Mouse (Mus musculus): ENCODE measurements around the gene Ptges. TPM values are rescaled to one million over a fixed set of nuclear protein-coding genes. Genes with fewer than 3 reads are reported as not detected.
A peak's percentile ranks its signal among the peaks of the same experiment; 100 is the strongest.
"Not testable (repeated sequence)": the region's sequence is repeated elsewhere in the genome, so short reads cannot be mapped to it uniquely, and the experiment has no call there.

The Ptges gene
- polyA plus RNA-seq, 1 experiment from 2014 or later = 2.8 TPM

- Histone ChIP-seq H3K27me3 (replicated peaks) (no peaks in the 10 kb centered on the region), H3K4me2 (replicated peaks) (no peak overlapping the region), H3K9me3 (no peaks in the 10 kb centered on the region), H3K4me1 (replicated peaks) (peaks cover 17% of the 10 kb centered on the region), H3K4me3 (replicated peaks) (no peak overlapping the region), H3K27ac (peak overlapping the region; percentile 61), H3K36me3 (no peaks in the 10 kb centered on the region), H3K9ac (no peak overlapping the region)
- WGBS = 58% methylated on average over 9 of the region's 9 CpGs
- no peak; the same call in 1 of the 2 replicates for ATAC-seq
Measured at GRCm38 (mm10) chr2:30927151-30927781, 2.4 kb downstream of the Ptges start.

- no peak for ATAC-seq
- H3K27ac ChIP-seq = peak overlapping the region; percentile 24; the same call in 1 of the 2 replicates
- WGBS = 57% methylated on average over 4 of the region's 4 CpGs
Measured at GRCm38 (mm10) chr2:30926381-30926780, 3.3 kb downstream of the Ptges start.

GRCm38 (mm10) chr2:30925181-30925580 lies 4.5 kb downstream of the Ptges start:
- no peak overlapping the region for H3K4me3 ChIP-seq (replicated peaks)
- H3K4me2 ChIP-seq (replicated peaks) = no peak overlapping the region
- no peak overlapping the region for H3K9ac ChIP-seq
- H3K27ac ChIP-seq = no peak overlapping the region
- ATAC-seq = no peak
- peaks cover 17% of the 10 kb centered on the region for H3K4me1 ChIP-seq (replicated peaks)
- no peaks in the 10 kb centered on the region for H3K27me3 ChIP-seq (replicated peaks)
- H3K9me3 ChIP-seq = no peaks in the 10 kb centered on the region
- 78% methylated on average over 4 of the region's 4 CpGs for WGBS
- H3K36me3 ChIP-seq = no peaks in the 10 kb centered on the region

More at GRCm38 (mm10) chr2:30926381-30926780, 3.3 kb downstream of the Ptges start:
- Histone ChIP-seq H3K9me3 (no peaks in the 10 kb centered on the region), H3K4me3 (replicated peaks) (no peak overlapping the region), H3K9ac (no peak overlapping the region), H3K4me2 (replicated peaks) (no peak overlapping the region), H3K27me3 (replicated peaks) (no peaks in the 10 kb centered on the region), H3K36me3 (no peaks in the 10 kb centered on the region), H3K4me1 (replicated peaks) (peaks cover 17% of the 10 kb centered on the region)

GRCm38 (mm10) chr2:30923099-30923498 lies 6.6 kb downstream of the Ptges start:
- Histone ChIP-seq H3K27ac (no peak overlapping the region), H3K4me2 (replicated peaks) (no peak overlapping the region), H3K9me3 (no peaks in the 10 kb centered on the region), H3K27me3 (replicated peaks) (no peaks in the 10 kb centered on the region), H3K9ac (no peak overlapping the region), H3K4me1 (replicated peaks) (peaks cover 18% of the 10 kb centered on the region; the same call in 1 of the 2 replicates), H3K36me3 (no peaks in the 10 kb centered on the region), H3K4me3 (replicated peaks) (no peak overlapping the region)
- WGBS = 65% methylated on average over 3 of the region's 3 CpGs
- no peak for ATAC-seq

GRCm38 (mm10) chr2:30920216-30920615 lies 9.4 kb downstream of the Ptges start:
- Histone ChIP-seq H3K4me2 (replicated peaks) (no peak overlapping the region), H3K27me3 (replicated peaks) (no peaks in the 10 kb centered on the region), H3K9me3 (no peaks in the 10 kb centered on the region), H3K4me1 (replicated peaks) (peaks cover 13% of the 10 kb centered on the region; the same call in 1 of the 2 replicates), H3K9ac (no peak overlapping the region), H3K4me3 (replicated peaks) (no peak overlapping the region), H3K36me3 (no peaks in the 10 kb centered on the region), H3K27ac (no peak overlapping the region)
- peak; percentile 86 for ATAC-seq
- WGBS = 34% methylated on average over 7 of the region's 7 CpGs

- Histone ChIP-seq H3K9me3 (no peaks in the 10 kb centered on the region), H3K4me1 (replicated peaks) (peaks cover 13% of the 10 kb centered on the region; the same call in 1 of the 2 replicates), H3K36me3 (no peaks in the 10 kb centered on the region), H3K4me3 (replicated peaks) (no peak overlapping the region), H3K9ac (no peak overlapping the region), H3K27me3 (replicated peaks) (no peaks in the 10 kb centered on the region), H3K4me2 (replicated peaks) (no peak overlapping the region), H3K27ac (no peak overlapping the region)
- WGBS = 33% methylated on average over 8 of the region's 8 CpGs
- peak; percentile 48; the same call in 1 of the 2 replicates for ATAC-seq
Measured at GRCm38 (mm10) chr2:30918780-30919329, 10.8 kb downstream of the Ptges start.

- ATAC-seq = no peak
- Histone ChIP-seq H3K9me3 (no peaks in the 10 kb centered on the region), H3K4me1 (replicated peaks) (peaks cover 16% of the 10 kb centered on the region; the same call in 1 of the 2 replicates), H3K27me3 (replicated peaks) (no peaks in the 10 kb centered on the region), H3K9ac (no peak overlapping the region), H3K36me3 (no peaks in the 10 kb centered on the region), H3K4me3 (replicated peaks) (no peak overlapping the region), H3K27ac (no peak overlapping the region), H3K4me2 (replicated peaks) (no peak overlapping the region)
- 55% methylated on average over 6 of the region's 6 CpGs for WGBS
Measured at GRCm38 (mm10) chr2:30918126-30918525, 11.5 kb downstream of the Ptges start.

- no peak for ATAC-seq
- Histone ChIP-seq H3K4me1 (replicated peaks) (peaks cover 21% of the 10 kb centered on the region), H3K9ac (no peak overlapping the region), H3K4me3 (replicated peaks) (no peak overlapping the region), H3K27ac (no peak overlapping the region), H3K4me2 (replicated peaks) (no peak overlapping the region), H3K36me3 (no peaks in the 10 kb centered on the region), H3K27me3 (replicated peaks) (no peaks in the 10 kb centered on the region), H3K9me3 (no peaks in the 10 kb centered on the region)
- 85% methylated on average over 7 of the region's 7 CpGs for WGBS
Measured at GRCm38 (mm10) chr2:30917649-30918048, 12.0 kb downstream of the Ptges start.

GRCm38 (mm10) chr2:30915933-30916332 lies 13.7 kb downstream of the Ptges start:
- 73% methylated on average over 6 of the region's 6 CpGs for WGBS
- not testable (repeated sequence) for H3K4me3 ChIP-seq (replicated peaks); H3K9ac ChIP-seq; H3K9me3 ChIP-seq; H3K36me3 ChIP-seq; H3K27me3 ChIP-seq (replicated peaks); ATAC-seq; H3K27ac ChIP-seq; H3K4me2 ChIP-seq (replicated peaks)
- peaks cover 25% of the 10 kb centered on the region for H3K4me1 ChIP-seq (replicated peaks)

- Histone ChIP-seq H3K9me3 (no peaks in the 10 kb centered on the region), H3K27me3 (replicated peaks) (no peaks in the 10 kb centered on the region), H3K27ac (no peak overlapping the region), H3K4me1 (replicated peaks) (peaks cover 25% of the 10 kb centered on the region), H3K9ac (no peak overlapping the region), H3K4me3 (replicated peaks) (no peak overlapping the region), H3K4me2 (replicated peaks) (no peak overlapping the region), H3K36me3 (no peaks in the 10 kb centered on the region)
- ATAC-seq = no peak
- 86% methylated on average over 5 of the region's 5 CpGs for WGBS
Measured at GRCm38 (mm10) chr2:30915376-30915775, 14.3 kb downstream of the Ptges start.

- Histone ChIP-seq H3K4me2 (replicated peaks) (no peak overlapping the region), H3K27ac (no peak overlapping the region), H3K9ac (no peak overlapping the region), H3K4me3 (replicated peaks) (no peak overlapping the region), H3K36me3 (no peaks in the 10 kb centered on the region), H3K4me1 (replicated peaks) (peaks cover 24% of the 10 kb centered on the region), H3K9me3 (no peaks in the 10 kb centered on the region), H3K27me3 (replicated peaks) (no peaks in the 10 kb centered on the region)
- no peak for ATAC-seq
- WGBS = 75% methylated on average over 3 of the region's 3 CpGs
Measured at GRCm38 (mm10) chr2:30914836-30915235, 14.8 kb downstream of the Ptges start.

- Histone ChIP-seq H3K4me3 (replicated peaks) (no peak overlapping the region), H3K4me2 (replicated peaks) (no peak overlapping the region), H3K9ac (no peak overlapping the region), H3K36me3 (no peaks in the 10 kb centered on the region), H3K4me1 (replicated peaks) (peaks cover 12% of the 10 kb centered on the region; the same call in 1 of the 2 replicates), H3K27ac (no peak overlapping the region), H3K27me3 (replicated peaks) (no peaks in the 10 kb centered on the region), H3K9me3 (no peaks in the 10 kb centered on the region)
- WGBS = 81% methylated on average over 8 of the region's 8 CpGs
- ATAC-seq = no peak
Measured at GRCm38 (mm10) chr2:30913022-30913421, 16.6 kb downstream of the Ptges start.

- 44% methylated on average over 4 of the region's 4 CpGs for WGBS
- no peak for ATAC-seq
Measured at GRCm38 (mm10) chr2:30912291-30912773, 17.3 kb downstream of the Ptges start.

More at GRCm38 (mm10) chr2:30912291-30912773, 17.3 kb downstream of the Ptges start:
- Histone ChIP-seq H3K4me1 (replicated peaks) (peaks cover 12% of the 10 kb centered on the region; the same call in 1 of the 2 replicates), H3K9me3 (no peaks in the 10 kb centered on the region), H3K4me2 (replicated peaks) (no peak overlapping the region), H3K27me3 (replicated peaks) (no peaks in the 10 kb centered on the region), H3K9ac (no peak overlapping the region), H3K4me3 (replicated peaks) (no peak overlapping the region), H3K36me3 (no peaks in the 10 kb centered on the region), H3K27ac (no peak overlapping the region)
